Mouse (Mus musculus): Measurements from ENCODE around the gene Ykt6. TPM values are rescaled to one million over a fixed set of nuclear protein-coding genes. Genes with fewer than 3 reads are reported as not detected.
"Not testable (repeated sequence)": the region's sequence is repeated elsewhere in the genome, so short reads cannot be mapped to it uniquely, and the experiment has no call there.

Ykt6 gene
- polyA plus RNA-seq, 1 experiment from 2014 or later: 56.2 TPM

GRCm38 (mm10) chr11:5915429-5916177, 39.9 kb upstream of the Ykt6 start:
- Histone ChIP-seq H3K27me3 (ENCODE audit: control insufficient read depth, insufficient read depth, low read length) (no peaks in the 10 kb centered on the region), H3K9ac (ENCODE audit: low read length) (no peak overlapping the region), H3K36me3 (ENCODE audit: control insufficient read depth, insufficient read depth, low read length) (no peaks in the 10 kb centered on the region), H3K4me1 (ENCODE audit: control insufficient read depth, insufficient read depth, low read length) (no peaks in the 10 kb centered on the region), H3K9me3 (replicated peaks; ENCODE audit: control insufficient read depth, low read length) (no peaks in the 10 kb centered on the region), H3K27ac (ENCODE audit: low read length) (no peak overlapping the region), H3K4me2 (ENCODE audit: low read depth, low read length) (no peak overlapping the region), H3K4me3 (replicated peaks; ENCODE audit: low read length) (no peak overlapping the region)
- no peak for ATAC-seq (ENCODE audit: insufficient read depth, low FRiP score)
- 66% methylated on average over 5 of the region's 5 CpGs for WGBS

- Histone ChIP-seq H3K4me1 (ENCODE audit: control insufficient read depth, insufficient read depth, low read length) (no peaks in the 10 kb centered on the region), H3K4me2 (ENCODE audit: low read depth, low read length) (no peak overlapping the region), H3K27me3 (ENCODE audit: control insufficient read depth, insufficient read depth, low read length) (no peaks in the 10 kb centered on the region), H3K9ac (ENCODE audit: low read length) (no peak overlapping the region), H3K27ac (ENCODE audit: low read length) (no peak overlapping the region), H3K9me3 (replicated peaks; ENCODE audit: control insufficient read depth, low read length) (no peaks in the 10 kb centered on the region), H3K4me3 (replicated peaks; ENCODE audit: low read length) (no peak overlapping the region), H3K36me3 (ENCODE audit: control insufficient read depth, insufficient read depth, low read length) (no peaks in the 10 kb centered on the region)
- no peak for ATAC-seq (ENCODE audit: insufficient read depth, low FRiP score)
- WGBS: 72% methylated on average over 8 of the region's 8 CpGs
These were observed 39.3 kb upstream of the Ykt6 start for GRCm38 (mm10) chr11:5916178-5916548.

GRCm38 (mm10) chr11:5918111-5918510, 37.4 kb upstream of the Ykt6 start:
- Histone ChIP-seq H3K27me3 (ENCODE audit: control insufficient read depth, insufficient read depth, low read length) (no peaks in the 10 kb centered on the region), H3K9ac (ENCODE audit: low read length) (no peak overlapping the region), H3K9me3 (replicated peaks; ENCODE audit: control insufficient read depth, low read length) (no peaks in the 10 kb centered on the region), H3K27ac (ENCODE audit: low read length) (no peak overlapping the region), H3K36me3 (ENCODE audit: control insufficient read depth, insufficient read depth, low read length) (no peaks in the 10 kb centered on the region), H3K4me1 (ENCODE audit: control insufficient read depth, insufficient read depth, low read length) (no peaks in the 10 kb centered on the region), H3K4me2 (ENCODE audit: low read depth, low read length) (no peak overlapping the region), H3K4me3 (replicated peaks; ENCODE audit: low read length) (no peak overlapping the region)
- no peak for ATAC-seq (ENCODE audit: insufficient read depth, low FRiP score)
- WGBS: 58% methylated on average over 2 of the region's 2 CpGs

- no peaks in the 10 kb centered on the region for H3K27me3 ChIP-seq (ENCODE audit: control insufficient read depth, insufficient read depth, low read length)
- H3K27ac ChIP-seq (ENCODE audit: low read length): no peak overlapping the region
- H3K4me2 ChIP-seq (ENCODE audit: low read depth, low read length): no peak overlapping the region
- no peak overlapping the region for H3K9ac ChIP-seq (ENCODE audit: low read length)
- H3K36me3 ChIP-seq (ENCODE audit: control insufficient read depth, insufficient read depth, low read length): no peaks in the 10 kb centered on the region
- no peaks in the 10 kb centered on the region for H3K9me3 ChIP-seq (replicated peaks; ENCODE audit: control insufficient read depth, low read length)
- no peak for ATAC-seq (ENCODE audit: insufficient read depth, low FRiP score)
- 89% methylated on average over 4 of the region's 4 CpGs for WGBS
- H3K4me3 ChIP-seq (replicated peaks; ENCODE audit: low read length): no peak overlapping the region
- H3K4me1 ChIP-seq (ENCODE audit: control insufficient read depth, insufficient read depth, low read length): no peaks in the 10 kb centered on the region
These were observed 35.9 kb upstream of the Ykt6 start for GRCm38 (mm10) chr11:5919606-5920005.

- Histone ChIP-seq H3K27ac (ENCODE audit: low read length) (no peak overlapping the region), H3K4me2 (ENCODE audit: low read depth, low read length) (peak overlapping the region; percentile 28), H3K9ac (ENCODE audit: low read length) (no peak overlapping the region), H3K4me1 (ENCODE audit: control insufficient read depth, insufficient read depth, low read length) (no peaks in the 10 kb centered on the region), H3K4me3 (replicated peaks; ENCODE audit: low read length) (no peak overlapping the region), H3K27me3 (ENCODE audit: control insufficient read depth, insufficient read depth, low read length) (no peaks in the 10 kb centered on the region), H3K36me3 (ENCODE audit: control insufficient read depth, insufficient read depth, low read length) (no peaks in the 10 kb centered on the region), H3K9me3 (replicated peaks; ENCODE audit: control insufficient read depth, low read length) (no peaks in the 10 kb centered on the region)
- ATAC-seq (ENCODE audit: insufficient read depth, low FRiP score): peak; percentile 53
- WGBS: 43% methylated on average over 17 of the region's 17 CpGs
These were observed 35.1 kb upstream of the Ykt6 start for GRCm38 (mm10) chr11:5920323-5920960.

GRCm38 (mm10) chr11:5924699-5925098, 30.8 kb upstream of the Ykt6 start:
- H3K9me3 ChIP-seq (replicated peaks; ENCODE audit: control insufficient read depth, low read length): no peaks in the 10 kb centered on the region
- ATAC-seq (ENCODE audit: insufficient read depth, low FRiP score): no peak
- WGBS: 61% methylated on average over 8 of the region's 8 CpGs
- H3K4me2 ChIP-seq (ENCODE audit: low read depth, low read length): no peak overlapping the region
- no peak overlapping the region for H3K9ac ChIP-seq (ENCODE audit: low read length)
- H3K4me1 ChIP-seq (ENCODE audit: control insufficient read depth, insufficient read depth, low read length): no peaks in the 10 kb centered on the region
- no peaks in the 10 kb centered on the region for H3K27me3 ChIP-seq (ENCODE audit: control insufficient read depth, insufficient read depth, low read length)
- H3K4me3 ChIP-seq (replicated peaks; ENCODE audit: low read length): no peak overlapping the region
- H3K36me3 ChIP-seq (ENCODE audit: control insufficient read depth, insufficient read depth, low read length): no peaks in the 10 kb centered on the region
- no peak overlapping the region for H3K27ac ChIP-seq (ENCODE audit: low read length)

GRCm38 (mm10) chr11:5926696-5927220, 28.7 kb upstream of the Ykt6 start:
- Histone ChIP-seq H3K27me3 (ENCODE audit: control insufficient read depth, insufficient read depth, low read length) (no peaks in the 10 kb centered on the region; the same call in 1 of the 2 replicates), H3K36me3 (ENCODE audit: control insufficient read depth, insufficient read depth, low read length) (no peaks in the 10 kb centered on the region), H3K4me3 (replicated peaks; ENCODE audit: low read length) (no peak overlapping the region), H3K4me2 (ENCODE audit: low read depth, low read length) (no peak overlapping the region), H3K9me3 (replicated peaks; ENCODE audit: control insufficient read depth, low read length) (no peaks in the 10 kb centered on the region), H3K27ac (ENCODE audit: low read length) (no peak overlapping the region), H3K9ac (ENCODE audit: low read length) (no peak overlapping the region), H3K4me1 (ENCODE audit: control insufficient read depth, insufficient read depth, low read length) (no peaks in the 10 kb centered on the region)
- WGBS: 69% methylated on average over 3 of the region's 3 CpGs
- no peak for ATAC-seq (ENCODE audit: insufficient read depth, low FRiP score)

GRCm38 (mm10) chr11:5930578-5930977, 24.9 kb upstream of the Ykt6 start:
- Histone ChIP-seq H3K4me1 (ENCODE audit: control insufficient read depth, insufficient read depth, low read length) (no peaks in the 10 kb centered on the region), H3K36me3 (ENCODE audit: control insufficient read depth, insufficient read depth, low read length) (no peaks in the 10 kb centered on the region), H3K9me3 (replicated peaks; ENCODE audit: control insufficient read depth, low read length) (no peaks in the 10 kb centered on the region), H3K27me3 (ENCODE audit: control insufficient read depth, insufficient read depth, low read length) (no peaks in the 10 kb centered on the region; the same call in 1 of the 2 replicates), H3K27ac (ENCODE audit: low read length) (no peak overlapping the region), H3K9ac (ENCODE audit: low read length) (no peak overlapping the region), H3K4me3 (replicated peaks; ENCODE audit: low read length) (no peak overlapping the region), H3K4me2 (ENCODE audit: low read depth, low read length) (no peak overlapping the region)
- 72% methylated on average over 1 of the region's 1 CpGs for WGBS
- ATAC-seq (ENCODE audit: insufficient read depth, low FRiP score): no peak

GRCm38 (mm10) chr11:5931947-5932346, 23.5 kb upstream of the Ykt6 start:
- H3K4me1 ChIP-seq (ENCODE audit: control insufficient read depth, insufficient read depth, low read length); H3K4me2 ChIP-seq (ENCODE audit: low read depth, low read length); H3K27me3 ChIP-seq (ENCODE audit: control insufficient read depth, insufficient read depth, low read length); H3K9ac ChIP-seq (ENCODE audit: low read length); H3K9me3 ChIP-seq (replicated peaks; ENCODE audit: control insufficient read depth, low read length); H3K27ac ChIP-seq (ENCODE audit: low read length); H3K36me3 ChIP-seq (ENCODE audit: control insufficient read depth, insufficient read depth, low read length); H3K4me3 ChIP-seq (replicated peaks; ENCODE audit: low read length); ATAC-seq (ENCODE audit: insufficient read depth, low FRiP score): not testable (repeated sequence)
- WGBS: 89% methylated on average over 6 of the region's 6 CpGs
